ENCODE assay signal across 8 mouse cellular contexts in genomic region chr12:4208405-4209133, GRCm38 (mm10). TPM values are rescaled to one million over a fixed set of nuclear protein-coding genes. Genes with fewer than 3 reads are reported as not detected.
DNase-seq lines count a peak whose midpoint lies in the region.

No protein-coding gene starts in this region.

- peak; percentile 58 for DNase-seq in embryo, embryonic 10 days (ENCODE audit: low spot score)
- no peak for DNase-seq in embryo, embryonic 9.5 days (ENCODE audit: extremely low spot score)
- peak; percentile 72 to 76 for DNase-seq in B cell, adult 2 months
- peak; percentile 15 for DNase-seq in c-Kit-positive CD71-positive TER-119-positive erythroid progenitor cells, embryonic 14.5 days (ENCODE audit: low spot score)
- DNase-seq in gastrocnemius, postnatal 10 days, result peak; percentile 53
- peak; percentile 80 for DNase-seq in layer of hippocampus, adult 11-12 months (ENCODE audit: low spot score)
- DNase-seq in lung, postnatal 25 days (ENCODE audit: low spot score), result peak; percentile 50
- peak; percentile 19 to 66 for DNase-seq in spleen, postnatal 10 days (ENCODE audit: low spot score in 2 of 2)

RNA-seq across cellular contexts. Expression of gene Ptrhd1, which starts 25.3 kb away (rescaled TPM):
- total RNA-seq in gastrocnemius, postnatal 10 days (2021), result 1 to 10 TPM; 5.1 to 5.3 TPM

RNA-seq across cellular contexts. Expression of gene Cenpo, which starts 25.5 kb away (rescaled TPM):
- total RNA-seq in gastrocnemius, postnatal 10 days (2021), result 1 to 10 TPM; 3.1 to 5.6 TPM
